Mouse (Mus musculus): ENCODE measurements at regions not wholly inside any gene's neighbourhood (a gene's known extent, or its start where the extent isn't known, plus 50 kb on each side); places are given as distances from the start of the nearest gene placed in this dataset.

DNA sequence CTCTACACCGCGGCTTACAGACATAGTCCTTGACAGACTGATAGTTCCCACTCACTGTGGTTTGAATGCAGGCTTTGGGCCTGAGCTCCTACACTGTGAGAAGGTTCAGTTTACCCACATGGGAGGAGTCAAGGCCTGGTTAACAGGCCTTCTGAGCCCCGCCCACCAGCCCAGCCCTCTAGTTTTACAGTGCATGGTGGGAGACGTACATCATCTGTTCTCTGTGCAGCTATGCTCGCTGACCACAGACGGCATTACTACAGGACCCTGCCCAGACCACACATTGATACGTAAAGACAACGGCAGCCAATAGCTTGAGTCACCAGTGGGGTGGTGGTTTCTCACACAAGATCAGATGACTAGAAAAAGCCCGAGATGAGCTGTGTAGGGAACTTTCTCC, 431.0 kb downstream of the Tbc1d22a start:
- WGBS = 89% methylated on average over 9 of the region's 9 CpGs
- Histone ChIP-seq H3K27ac (no peak overlapping the region), H3K4me3 (no peak overlapping the region), H3K36me3 (replicated peaks) (no peaks in the 10 kb centered on the region), H3K9me3 (no peaks in the 10 kb centered on the region), H3K4me1 (no peaks in the 10 kb centered on the region), H3K27me3 (ENCODE audit: poor library complexity, severe bottlenecking) (no peaks in the 10 kb centered on the region)
- no peak for DNase-seq (ENCODE audit: extremely low spot score, low spot score)

DNA sequence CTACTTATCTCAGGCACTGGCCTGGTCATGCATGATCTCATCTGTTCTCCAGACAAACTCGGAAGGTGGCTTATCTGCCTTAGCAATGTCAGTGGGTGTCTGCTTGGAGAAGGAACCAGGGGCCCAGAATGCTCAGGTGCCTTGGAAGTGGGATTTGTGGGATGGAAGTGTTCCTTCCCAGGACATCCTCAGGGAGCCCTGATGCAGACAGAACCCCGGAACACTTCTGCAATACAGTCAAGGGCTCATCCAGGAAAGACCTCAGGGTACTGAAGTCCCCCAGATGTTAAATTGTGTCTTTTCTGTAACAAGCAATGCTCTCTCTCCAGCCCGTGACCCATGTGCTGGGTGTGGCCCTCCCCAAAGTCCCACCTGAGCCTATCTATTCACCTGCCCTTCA, 433.9 kb downstream of the Tbc1d22a start:
- no peak for DNase-seq (ENCODE audit: extremely low spot score, low spot score)
- Histone ChIP-seq H3K36me3 (replicated peaks) (no peaks in the 10 kb centered on the region), H3K4me3 (no peak overlapping the region), H3K9me3 (no peaks in the 10 kb centered on the region; the same call in 1 of the 2 replicates), H3K27ac (no peak overlapping the region), H3K4me1 (no peaks in the 10 kb centered on the region), H3K27me3 (ENCODE audit: poor library complexity, severe bottlenecking) (no peaks in the 10 kb centered on the region)
- 93% methylated on average over 3 of the region's 3 CpGs for WGBS

DNA sequence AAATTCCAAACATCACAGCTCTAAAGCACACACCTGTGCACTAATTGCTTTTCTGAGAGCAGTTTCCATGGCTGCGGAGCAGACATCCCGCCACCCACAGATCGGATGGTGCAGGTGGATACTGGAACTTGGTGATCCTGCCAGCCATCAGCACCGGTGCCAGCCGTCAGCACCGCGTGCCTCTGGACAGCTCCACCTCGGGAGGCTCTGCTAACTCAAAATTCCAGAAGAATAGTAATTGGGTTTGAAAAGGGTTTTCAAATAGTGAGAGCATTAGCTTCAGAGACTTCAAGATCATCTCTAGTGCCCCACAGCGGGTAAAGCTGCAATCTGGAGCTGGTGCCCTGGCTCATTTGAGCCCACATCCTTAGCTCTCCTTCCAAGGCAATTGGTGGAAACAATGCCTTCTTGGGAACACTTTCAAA, 458.8 kb downstream of the Tbc1d22a start:
- 34% methylated on average over 9 of the region's 9 CpGs for WGBS
- no peaks in the 10 kb centered on the region for H3K27me3 ChIP-seq (ENCODE audit: poor library complexity, severe bottlenecking)
- H3K4me3 ChIP-seq = no peak overlapping the region
- no peak overlapping the region for H3K27ac ChIP-seq
- H3K4me1 ChIP-seq = no peaks in the 10 kb centered on the region
- H3K36me3 ChIP-seq (replicated peaks) = no peaks in the 10 kb centered on the region
- DNase-seq (ENCODE audit: extremely low spot score, low spot score) = peak; percentile 21
- H3K9me3 ChIP-seq = no peaks in the 10 kb centered on the region

DNA sequence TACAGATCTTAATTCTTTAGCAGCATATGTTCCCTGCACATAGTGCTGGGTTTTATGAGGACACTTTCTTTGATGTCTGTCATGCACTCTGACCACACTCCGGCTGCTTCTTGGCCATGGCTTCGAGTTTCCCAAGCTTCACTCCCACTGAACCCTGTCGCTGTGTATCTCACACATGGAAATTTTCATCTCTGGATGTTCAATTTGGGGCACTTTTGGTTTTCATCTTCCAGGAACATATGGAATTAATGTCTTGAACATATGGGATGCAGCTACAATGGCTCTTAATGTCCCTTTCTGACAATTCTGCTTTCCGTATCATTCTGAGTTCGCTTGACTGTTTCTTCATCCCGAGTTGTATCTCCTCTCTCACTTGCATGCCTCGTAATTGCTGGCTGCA, 462.8 kb downstream of the Tbc1d22a start:
- no peaks in the 10 kb centered on the region for H3K9me3 ChIP-seq
- no peaks in the 10 kb centered on the region for H3K4me1 ChIP-seq
- H3K4me3 ChIP-seq = no peak overlapping the region
- no peaks in the 10 kb centered on the region for H3K27me3 ChIP-seq (ENCODE audit: poor library complexity, severe bottlenecking)
- DNase-seq (ENCODE audit: extremely low spot score, low spot score) = no peak
- H3K27ac ChIP-seq = no peak overlapping the region
- H3K36me3 ChIP-seq (replicated peaks) = no peaks in the 10 kb centered on the region
- WGBS = 90% methylated on average over 7 of the region's 7 CpGs

DNA sequence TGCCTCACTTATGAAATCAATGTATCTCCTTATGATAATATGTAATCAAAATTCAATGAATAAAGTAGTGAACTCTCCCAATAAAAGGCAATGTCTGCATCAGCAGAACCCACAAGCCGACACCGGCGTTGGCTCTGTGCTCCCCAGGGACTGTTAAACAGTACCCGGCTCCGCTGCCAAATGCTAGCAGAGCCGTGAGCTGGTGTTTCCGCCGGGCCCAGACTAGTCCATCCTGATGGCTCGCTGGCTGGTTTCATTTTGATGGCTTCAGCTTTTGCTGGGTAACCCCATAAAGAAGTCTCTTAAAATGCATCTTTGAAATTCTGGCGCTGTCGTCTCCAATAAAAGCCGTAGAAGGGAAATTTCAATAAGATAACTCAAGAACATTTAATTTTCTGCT, 468.8 kb downstream of the Tbc1d22a start:
- H3K9me3 ChIP-seq = no peaks in the 10 kb centered on the region

DNA sequence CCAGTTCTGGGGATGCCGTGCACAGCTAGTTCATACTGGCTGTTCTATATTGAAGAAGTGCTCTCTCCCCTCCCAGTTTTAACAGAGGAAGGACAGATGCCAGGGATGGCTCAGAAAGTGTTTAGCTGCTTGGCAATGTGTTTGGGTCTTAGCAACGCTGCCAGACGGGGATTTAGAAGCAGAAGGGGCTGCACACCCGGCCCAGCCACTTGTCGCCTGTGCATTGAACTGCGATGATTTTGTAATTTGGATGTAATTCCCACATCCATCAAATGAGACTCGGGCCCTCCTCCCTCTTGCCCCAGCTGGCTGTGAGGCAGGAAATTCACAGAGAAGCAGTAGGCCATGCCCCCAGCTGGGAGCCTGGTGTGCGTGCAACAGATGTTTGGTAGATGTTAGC, 475.4 kb downstream of the Tbc1d22a start:
- no peak overlapping the region for H3K4me3 ChIP-seq
- 81% methylated on average over 8 of the region's 8 CpGs for WGBS
- no peak overlapping the region for H3K27ac ChIP-seq
- no peak for DNase-seq (ENCODE audit: extremely low spot score, low spot score)
- H3K9me3 ChIP-seq = no peaks in the 10 kb centered on the region
- H3K36me3 ChIP-seq (replicated peaks) = no peaks in the 10 kb centered on the region
- H3K4me1 ChIP-seq = no peaks in the 10 kb centered on the region
- no peaks in the 10 kb centered on the region for H3K27me3 ChIP-seq (ENCODE audit: poor library complexity, severe bottlenecking)

More for the DNA sequence above, 468.8 kb downstream of the Tbc1d22a start:
- Histone ChIP-seq H3K27me3 (ENCODE audit: poor library complexity, severe bottlenecking) (no peaks in the 10 kb centered on the region), H3K4me1 (no peaks in the 10 kb centered on the region), H3K4me3 (no peak overlapping the region), H3K36me3 (replicated peaks) (no peaks in the 10 kb centered on the region), H3K27ac (no peak overlapping the region)
- 95% methylated on average over 12 of the region's 12 CpGs for WGBS
- no peak for DNase-seq (ENCODE audit: extremely low spot score, low spot score)

DNA sequence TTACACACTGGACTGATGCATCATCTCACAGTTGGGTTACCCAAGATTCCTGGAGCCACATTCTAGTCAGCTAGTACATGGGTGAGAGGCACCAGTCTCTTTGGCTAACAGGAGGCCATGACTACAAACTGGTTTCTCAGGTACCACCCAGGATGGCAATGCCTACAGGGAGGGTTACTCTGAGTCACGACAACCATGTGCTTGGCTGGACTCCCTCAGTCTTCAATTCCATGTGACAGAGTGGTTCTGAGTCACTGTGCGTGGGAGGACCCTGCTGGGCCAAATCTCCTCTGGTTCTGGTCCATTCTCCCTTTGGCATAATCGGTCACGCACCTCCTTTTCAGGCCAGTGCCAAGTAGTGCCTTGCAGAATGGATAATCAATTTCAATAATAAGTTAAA, 482.5 kb downstream of the Tbc1d22a start:
- no peaks in the 10 kb centered on the region for H3K27me3 ChIP-seq (ENCODE audit: poor library complexity, severe bottlenecking)
- no peak for DNase-seq (ENCODE audit: extremely low spot score, low spot score)
- WGBS = 83% methylated on average over 4 of the region's 4 CpGs
- H3K4me3 ChIP-seq = no peak overlapping the region
- no peaks in the 10 kb centered on the region for H3K9me3 ChIP-seq
- no peaks in the 10 kb centered on the region for H3K4me1 ChIP-seq
- no peak overlapping the region for H3K27ac ChIP-seq
- no peaks in the 10 kb centered on the region for H3K36me3 ChIP-seq (replicated peaks)

DNA sequence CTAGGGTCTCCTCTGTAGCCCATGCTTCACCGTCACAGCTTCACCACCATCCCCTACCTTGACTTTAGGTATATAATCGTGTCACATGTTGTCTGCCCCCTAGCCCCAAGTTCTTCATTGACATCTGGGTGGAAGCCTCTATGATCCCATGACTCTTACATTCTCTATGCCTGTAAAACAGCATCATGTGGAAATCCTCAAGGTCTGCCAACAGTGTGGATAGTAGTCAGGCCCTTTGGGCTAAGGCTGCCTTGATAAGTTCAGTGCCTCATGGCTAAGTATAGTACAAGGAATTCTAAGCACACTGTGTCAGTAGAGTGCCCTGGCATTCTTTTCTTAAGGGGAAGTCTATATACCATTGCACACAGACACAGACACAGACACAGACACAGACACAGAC, 496.2 kb downstream of the Tbc1d22a start:
- H3K4me1 ChIP-seq = no peaks in the 10 kb centered on the region
- H3K9me3 ChIP-seq = no peaks in the 10 kb centered on the region
- H3K36me3 ChIP-seq (replicated peaks) = no peaks in the 10 kb centered on the region
- H3K4me3 ChIP-seq = no peak overlapping the region
- 88% methylated on average over 2 of the region's 2 CpGs for WGBS
- H3K27ac ChIP-seq = no peak overlapping the region
- H3K27me3 ChIP-seq (ENCODE audit: poor library complexity, severe bottlenecking) = no peaks in the 10 kb centered on the region
- DNase-seq (ENCODE audit: extremely low spot score, low spot score) = no peak

DNA sequence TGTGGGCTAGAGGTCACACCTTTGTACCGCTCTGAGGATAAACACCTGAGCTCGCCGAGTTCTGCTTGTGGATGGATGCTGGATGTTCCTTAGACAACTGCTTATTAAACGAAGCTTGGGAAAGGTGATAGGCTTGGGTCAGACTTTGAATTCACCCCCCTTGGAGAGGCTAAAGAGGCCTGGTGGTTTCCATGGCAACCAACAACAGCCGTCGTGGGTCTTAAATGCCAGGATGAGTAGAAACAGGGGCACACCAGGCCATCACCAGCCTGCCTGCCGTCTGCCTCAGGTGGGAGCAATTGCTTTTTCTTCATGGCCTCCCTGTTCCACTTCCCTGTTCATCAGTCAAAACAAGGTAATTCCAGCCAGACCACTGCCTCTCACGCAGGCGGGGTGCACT, 504.1 kb downstream of the Tbc1d22a start:
- DNase-seq (ENCODE audit: extremely low spot score, low spot score) = no peak
- no peak overlapping the region for H3K27ac ChIP-seq
- H3K4me1 ChIP-seq = peaks cover 8% of the 10 kb centered on the region
- H3K36me3 ChIP-seq (replicated peaks) = no peaks in the 10 kb centered on the region
- WGBS = 53% methylated on average over 9 of the region's 9 CpGs
- no peaks in the 10 kb centered on the region for H3K27me3 ChIP-seq (ENCODE audit: poor library complexity, severe bottlenecking)
- H3K9me3 ChIP-seq = 0 out of 2 replicates have a peak, but pooled peaks cover 7% of the 10 kb centered on the region
- H3K4me3 ChIP-seq = no peak overlapping the region

DNA sequence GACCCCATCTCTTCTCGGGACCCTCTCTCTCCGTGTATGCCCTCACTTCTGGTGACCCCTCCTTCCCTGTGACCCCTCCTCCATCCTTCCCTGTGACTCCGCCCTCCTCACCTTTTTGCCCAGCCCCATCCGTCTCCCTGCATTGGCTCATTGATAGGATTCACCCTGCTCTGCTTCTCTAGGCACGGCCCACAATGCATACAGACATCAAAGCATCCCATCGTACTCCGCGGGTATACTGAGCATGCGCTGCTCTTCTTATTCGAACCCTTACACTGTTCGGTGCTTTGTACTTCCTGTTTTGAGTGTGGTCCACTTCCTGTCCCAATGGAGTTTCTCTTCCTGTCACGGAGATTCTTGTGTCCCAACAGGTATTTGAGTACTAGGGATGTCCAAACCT, 504.8 kb downstream of the Tbc1d22a start:
- H3K27ac ChIP-seq = no peak overlapping the region
- 87% methylated on average over 12 of the region's 12 CpGs for WGBS
- H3K4me3 ChIP-seq = no peak overlapping the region
- 0 out of 2 replicates have a peak, but pooled peaks cover 7% of the 10 kb centered on the region for H3K9me3 ChIP-seq
- no peaks in the 10 kb centered on the region for H3K36me3 ChIP-seq (replicated peaks)
- no peak for DNase-seq (ENCODE audit: extremely low spot score, low spot score)
- H3K4me1 ChIP-seq = peaks cover 8% of the 10 kb centered on the region
- no peaks in the 10 kb centered on the region for H3K27me3 ChIP-seq (ENCODE audit: poor library complexity, severe bottlenecking)

DNA sequence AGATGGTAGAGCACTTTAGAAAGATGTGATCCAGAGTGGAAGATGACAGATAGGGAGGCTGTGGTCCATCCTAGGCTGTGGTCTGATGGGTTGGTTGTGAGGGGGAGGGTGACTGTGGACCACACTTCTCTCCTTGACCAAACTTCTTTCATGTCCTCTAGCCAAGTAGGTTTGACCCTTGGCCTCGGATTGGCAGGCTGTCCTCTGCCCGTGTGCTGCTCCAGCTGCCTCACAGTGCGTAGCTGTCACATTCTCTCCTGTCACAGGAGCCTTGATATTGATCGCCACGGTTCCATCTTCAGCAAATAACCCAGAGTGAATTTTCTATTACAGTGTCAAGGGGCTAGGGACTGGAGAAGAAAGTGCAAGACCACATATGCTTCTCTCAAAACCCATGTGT, 506.9 kb downstream of the Tbc1d22a start:
- Histone ChIP-seq H3K36me3 (replicated peaks) (no peaks in the 10 kb centered on the region), H3K4me1 (peaks cover 8% of the 10 kb centered on the region), H3K27ac (no peak overlapping the region), H3K4me3 (no peak overlapping the region), H3K9me3 (0 out of 2 replicates have a peak, but pooled peaks cover 7% of the 10 kb centered on the region), H3K27me3 (ENCODE audit: poor library complexity, severe bottlenecking) (no peaks in the 10 kb centered on the region)
- no peak for DNase-seq (ENCODE audit: extremely low spot score, low spot score)
- 91% methylated on average over 5 of the region's 5 CpGs for WGBS

DNA sequence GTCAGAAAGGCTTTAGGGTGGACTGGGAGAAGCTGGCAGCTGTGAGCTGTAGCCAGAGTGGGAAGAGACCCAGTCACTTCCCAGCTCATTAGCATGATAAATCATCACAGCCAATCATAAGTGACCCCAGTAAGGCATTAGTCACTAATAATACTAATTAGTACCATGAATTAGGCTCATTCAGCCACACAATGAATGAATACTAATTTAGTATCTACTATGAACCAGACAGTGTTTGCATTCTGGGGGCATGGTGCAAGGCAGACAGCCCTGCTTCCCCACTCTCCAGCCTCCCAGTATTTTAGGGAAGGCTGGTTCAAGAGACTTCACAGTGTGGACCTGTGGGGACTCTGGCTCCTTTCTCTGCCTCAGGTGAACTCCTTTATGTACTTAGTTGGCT, 523.7 kb downstream of the Tbc1d22a start:
- no peaks in the 10 kb centered on the region for H3K27me3 ChIP-seq (ENCODE audit: poor library complexity, severe bottlenecking)
- DNase-seq (ENCODE audit: extremely low spot score, low spot score) = no peak

DNA sequence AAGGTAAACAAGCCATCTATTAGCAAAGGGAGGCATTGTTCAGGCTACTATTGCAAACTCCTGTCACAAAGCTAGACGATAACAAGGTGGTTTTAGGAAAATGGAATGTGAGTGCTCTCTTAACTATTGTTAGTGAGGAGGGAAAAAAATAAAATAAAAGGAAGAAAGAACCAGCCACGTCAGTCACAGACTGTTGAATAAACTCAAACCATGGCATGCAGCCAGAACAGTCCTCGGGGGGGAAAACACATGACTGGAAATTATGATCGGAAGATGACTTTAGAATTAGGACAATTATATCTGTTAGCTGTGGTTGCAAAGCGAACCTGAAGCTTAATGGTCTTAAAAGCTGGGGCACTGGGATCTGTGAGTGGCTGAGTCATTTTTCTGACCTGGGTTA, 524.1 kb downstream of the Tbc1d22a start:
- no peaks in the 10 kb centered on the region for H3K4me1 ChIP-seq
- 85% methylated on average over 5 of the region's 5 CpGs for WGBS
- H3K27ac ChIP-seq = no peak overlapping the region
- no peaks in the 10 kb centered on the region for H3K36me3 ChIP-seq (replicated peaks)
- no peak for DNase-seq (ENCODE audit: extremely low spot score, low spot score)
- H3K27me3 ChIP-seq (ENCODE audit: poor library complexity, severe bottlenecking) = no peaks in the 10 kb centered on the region
- H3K9me3 ChIP-seq = no peaks in the 10 kb centered on the region
- no peak overlapping the region for H3K4me3 ChIP-seq

More for the DNA sequence above, 523.7 kb downstream of the Tbc1d22a start:
- Histone ChIP-seq H3K27ac (no peak overlapping the region), H3K4me3 (no peak overlapping the region), H3K9me3 (no peaks in the 10 kb centered on the region), H3K36me3 (replicated peaks) (no peaks in the 10 kb centered on the region), H3K4me1 (no peaks in the 10 kb centered on the region)

DNA sequence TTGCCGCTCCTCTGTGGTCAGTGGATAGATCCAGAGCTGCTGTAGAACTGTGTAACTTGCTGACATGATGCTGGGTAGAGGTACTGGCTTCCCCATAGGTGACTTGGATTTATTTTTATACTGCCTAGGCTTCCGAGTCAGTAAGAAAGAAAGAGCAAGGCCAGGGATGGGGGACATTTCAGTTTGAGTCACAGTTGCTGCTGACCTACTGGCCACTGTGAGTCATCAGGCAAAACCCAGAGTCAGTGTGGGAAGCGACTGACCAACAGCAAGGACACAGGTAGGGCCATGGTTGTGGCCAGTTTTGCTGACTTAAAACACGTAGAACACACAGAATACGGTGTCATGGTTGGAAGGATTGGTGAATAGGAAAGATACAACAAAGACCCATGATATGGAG, 524.5 kb downstream of the Tbc1d22a start:
- H3K27ac ChIP-seq = no peak overlapping the region
- H3K36me3 ChIP-seq (replicated peaks) = no peaks in the 10 kb centered on the region
- no peak for DNase-seq (ENCODE audit: extremely low spot score, low spot score)
- no peaks in the 10 kb centered on the region for H3K9me3 ChIP-seq
- no peaks in the 10 kb centered on the region for H3K27me3 ChIP-seq (ENCODE audit: poor library complexity, severe bottlenecking)
- WGBS = 84% methylated on average over 5 of the region's 5 CpGs
- H3K4me1 ChIP-seq = no peaks in the 10 kb centered on the region
- H3K4me3 ChIP-seq = no peak overlapping the region
